Mouse (Mus musculus) megakaryocyte-erythroid progenitor cell, adult 5-6 weeks (primary cell): ENCODE data around the gene Cdc14b. TPM values are rescaled to one million over a fixed set of nuclear protein-coding genes. Genes with fewer than 3 reads are reported as not detected.

Experiments used
- ATAC-seq: replicated peaks from 2 replicates; pipeline ENCODE4 v1.8.0; 2016; ENCODE audit warnings: mild to moderate bottlenecking, inconsistent platforms; ENCODE audit not compliant: severe bottlenecking, poor library complexity, low FRiP score, low TSS enrichment
- total RNA-seq, 2 experiments: library from RNA; stranded (forward) in 1 of 2; stranded (reverse) in 1 of 2; fragments of 200-1000, 215-1000 nt in 1 of 2; fragments of >200 nt in 1 of 2; fragmentation: Nextera tagmentation in 1 of 2; gene quantifications; 2 replicates each; pipeline ENCODE4 v1.2.3; 2014 to 2017

The Cdc14b gene
- total RNA-seq, 2 experiments from 2014 or later = 1.9 to 4.8 TPM

DNA sequence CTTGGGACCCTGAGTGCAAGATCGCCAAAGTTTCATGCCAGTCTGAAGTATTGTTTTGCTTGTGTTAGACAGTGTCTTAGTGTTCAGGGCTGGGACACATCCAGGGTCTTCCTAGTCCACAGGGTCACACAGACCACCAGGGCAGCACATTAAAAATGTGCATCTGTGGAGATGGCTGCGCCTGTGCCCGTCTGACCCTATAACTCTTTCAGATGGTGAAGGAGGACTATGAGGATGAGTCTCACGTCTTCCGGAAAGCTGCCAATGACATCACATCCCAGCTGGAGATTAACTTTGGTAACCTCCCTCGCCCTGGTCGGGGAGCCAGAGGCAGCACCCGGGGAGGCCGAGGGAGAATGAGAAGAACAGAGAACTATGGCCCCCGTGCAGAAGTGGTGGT, 90.7 kb downstream of the Cdc14b start:
- no peak for ATAC-seq

DNA sequence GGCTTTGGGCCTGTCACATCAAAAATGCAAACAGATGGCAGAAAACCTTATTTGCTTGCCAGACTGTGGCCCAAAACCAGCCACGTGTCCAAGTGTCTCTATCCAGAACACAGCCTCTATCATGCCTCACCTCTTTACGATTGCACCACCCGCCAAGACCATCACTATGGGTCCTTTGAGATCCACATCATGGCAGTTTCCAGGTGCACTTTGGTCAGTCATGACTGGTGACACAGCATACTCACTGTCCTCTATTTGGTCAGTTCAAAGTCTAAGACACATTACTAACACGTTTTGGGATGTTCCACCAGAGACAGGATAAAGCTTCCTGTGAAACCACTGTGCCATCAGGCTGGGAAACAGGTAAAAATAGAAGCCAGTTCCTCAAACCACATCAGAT, 91.5 kb downstream of the Cdc14b start:
- no peak for ATAC-seq

DNA sequence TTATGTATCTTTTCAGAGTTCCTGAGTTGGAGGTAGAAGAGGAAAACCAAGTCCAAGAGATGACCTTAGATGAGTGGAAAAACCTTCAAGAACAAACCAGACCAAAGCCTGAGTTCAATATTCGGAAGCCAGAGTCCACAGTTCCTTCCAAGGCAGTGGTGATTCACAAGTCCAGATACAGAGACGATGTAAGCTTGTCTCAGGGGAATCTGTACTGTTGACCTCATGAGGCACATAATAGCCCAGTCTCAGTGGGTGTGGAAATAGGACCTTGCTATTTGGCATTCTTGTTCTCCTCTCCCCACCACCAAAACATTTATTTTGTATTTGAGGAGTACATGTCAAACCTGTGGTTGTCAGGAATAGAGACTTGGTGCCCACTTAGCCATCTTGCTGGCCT, 93.0 kb downstream of the Cdc14b start:
- no peak for ATAC-seq

DNA sequence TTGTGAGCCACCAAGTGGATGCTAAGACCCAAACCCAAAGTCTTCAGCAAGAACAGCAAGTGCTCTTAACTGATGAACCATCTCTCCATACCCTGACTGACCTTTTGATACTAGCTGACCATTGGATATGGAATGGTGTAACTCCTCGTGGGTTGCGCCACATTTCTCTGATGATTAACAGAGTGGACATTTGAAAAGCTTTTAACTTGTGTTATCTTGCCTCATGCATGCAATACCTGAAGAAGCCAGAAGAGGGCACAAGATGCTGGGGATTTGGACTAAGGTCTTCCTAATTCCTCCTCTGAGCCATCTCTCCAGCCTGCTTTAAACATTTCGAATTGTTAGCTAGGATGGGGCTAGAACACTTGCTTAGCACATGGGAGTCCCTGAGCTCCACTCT, 94.2 kb downstream of the Cdc14b start:
- ATAC-seq = peak; percentile 67

DNA sequence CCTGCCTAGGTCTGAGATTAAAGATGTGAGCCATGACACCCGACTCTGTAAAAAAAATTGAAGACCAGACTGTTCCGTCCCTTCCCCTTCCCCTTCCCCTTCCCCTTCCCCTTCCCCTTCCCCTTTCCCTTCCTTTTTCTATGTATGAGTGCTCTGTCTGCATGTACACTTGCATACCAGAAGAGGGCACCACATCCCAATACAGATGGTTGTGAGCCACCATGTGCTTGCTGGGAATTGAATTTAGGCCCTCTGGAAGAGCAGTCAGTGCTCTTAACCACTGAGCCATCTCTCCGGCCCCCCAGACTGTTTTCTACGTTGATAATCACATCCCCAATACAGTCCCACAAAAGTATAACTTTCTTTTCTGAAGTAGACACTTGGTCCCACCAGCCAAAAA, 94.8 kb downstream of the Cdc14b start:
- ATAC-seq = no peak

DNA sequence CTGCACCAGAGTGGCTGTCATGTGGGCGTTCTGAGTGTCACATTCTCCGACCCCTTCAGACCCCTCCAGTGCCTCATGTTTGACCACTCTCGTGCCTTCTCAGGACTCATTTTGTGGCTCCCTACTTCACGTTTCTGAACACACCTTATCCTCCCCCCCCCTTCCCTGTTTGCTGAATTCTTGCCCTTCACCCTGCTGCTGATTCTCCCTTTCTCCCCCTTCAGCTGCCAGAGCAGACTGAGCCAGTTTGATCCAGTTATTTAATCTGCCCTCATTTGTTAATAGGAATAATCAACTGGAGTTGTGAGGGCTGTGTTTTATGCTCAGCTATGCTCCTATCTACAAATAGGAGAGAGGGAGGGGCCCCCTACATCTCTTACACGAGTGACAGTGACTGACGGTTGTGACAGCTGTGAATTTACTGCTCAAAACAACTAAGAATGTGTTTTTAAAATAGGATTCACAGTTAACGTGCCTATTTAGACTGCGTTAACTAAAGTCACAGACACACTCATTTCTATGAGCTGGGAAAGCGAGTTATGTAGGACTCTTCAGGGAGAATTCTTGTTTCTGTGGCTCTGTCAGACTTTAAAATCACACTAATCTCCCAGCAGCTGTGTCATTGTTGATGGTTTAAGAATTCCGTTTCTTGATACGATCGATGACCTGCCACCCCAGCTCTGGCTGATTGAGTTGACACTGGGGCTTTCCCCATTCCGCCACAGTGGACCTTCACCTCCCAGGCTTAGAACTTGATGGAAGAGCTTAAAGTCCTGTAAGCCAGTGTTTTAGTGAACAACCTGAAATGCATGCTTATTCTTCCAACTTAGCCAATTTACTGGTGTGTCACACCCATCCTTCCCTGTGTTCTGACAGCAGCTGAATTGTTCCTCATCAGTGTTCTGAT, 96.1 kb downstream of the Cdc14b start:
- no peak for ATAC-seq

DNA sequence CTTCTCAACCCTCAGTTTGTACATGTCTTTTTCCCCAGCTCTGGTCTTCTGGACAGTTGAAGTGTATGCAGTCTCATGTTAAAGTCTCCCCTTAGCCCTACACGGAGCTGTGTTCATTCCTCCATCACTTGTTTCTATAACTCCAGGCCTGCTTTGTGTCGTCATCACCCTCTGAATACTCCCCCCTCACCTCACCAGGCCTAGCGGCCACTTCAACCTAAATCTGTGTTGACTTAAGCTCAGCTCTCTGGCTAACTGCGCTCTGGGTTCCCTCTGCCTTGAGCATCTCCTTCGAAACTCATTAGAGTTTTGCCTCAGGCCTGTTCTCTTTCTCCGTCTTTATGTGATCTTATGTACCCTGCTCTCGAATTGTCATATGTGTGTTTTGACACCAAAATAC, 97.1 kb downstream of the Cdc14b start:
- ATAC-seq = no peak

DNA sequence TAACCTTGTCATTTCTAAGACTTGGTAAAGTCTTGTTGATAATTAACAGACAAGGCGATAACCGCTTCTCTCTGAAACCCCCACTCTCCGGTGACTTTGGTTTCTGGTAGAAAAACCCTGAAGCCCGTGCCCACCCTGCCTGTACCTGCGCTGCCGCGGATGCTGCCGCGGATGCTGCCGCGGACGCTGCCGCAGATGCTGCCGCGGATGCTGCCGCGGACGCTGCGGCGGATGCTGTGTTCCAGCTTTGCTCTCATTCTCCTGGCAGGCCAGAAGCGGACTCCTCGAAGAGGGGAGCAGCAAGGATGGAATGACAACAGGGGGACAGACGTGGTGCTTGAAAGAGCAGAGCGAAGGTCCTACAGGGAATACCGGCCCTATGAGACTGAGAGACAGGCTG, 105.3 kb downstream of the Cdc14b start:
- ATAC-seq = no peak

DNA sequence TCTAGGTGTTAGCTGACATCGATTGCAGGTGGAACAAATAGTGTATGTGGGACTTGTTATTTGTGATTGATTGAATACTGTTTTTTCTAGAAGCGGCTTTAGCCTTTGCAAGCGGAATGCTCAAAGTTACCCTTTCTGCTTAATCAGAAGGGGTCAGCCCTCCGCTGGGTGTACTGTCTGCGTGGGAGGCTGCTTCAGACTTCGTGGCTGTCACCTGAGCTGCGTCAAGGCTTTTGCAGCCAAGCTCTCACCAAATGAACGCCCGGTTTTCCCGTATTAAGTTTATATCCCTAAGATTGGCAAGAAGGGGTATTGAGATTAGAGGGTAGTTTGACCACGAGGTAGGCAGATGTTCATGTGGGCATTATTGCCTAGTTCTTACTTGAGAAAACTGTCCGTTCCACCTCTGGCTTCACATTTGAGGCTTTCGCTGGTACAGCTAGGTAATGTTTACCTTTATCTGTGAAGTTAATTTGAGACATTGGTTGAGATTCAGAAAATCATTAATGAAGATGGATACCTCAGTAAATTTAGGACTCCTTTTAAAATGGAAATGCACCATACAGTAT, 111.9 kb downstream of the Cdc14b start:
- ATAC-seq = no peak

DNA sequence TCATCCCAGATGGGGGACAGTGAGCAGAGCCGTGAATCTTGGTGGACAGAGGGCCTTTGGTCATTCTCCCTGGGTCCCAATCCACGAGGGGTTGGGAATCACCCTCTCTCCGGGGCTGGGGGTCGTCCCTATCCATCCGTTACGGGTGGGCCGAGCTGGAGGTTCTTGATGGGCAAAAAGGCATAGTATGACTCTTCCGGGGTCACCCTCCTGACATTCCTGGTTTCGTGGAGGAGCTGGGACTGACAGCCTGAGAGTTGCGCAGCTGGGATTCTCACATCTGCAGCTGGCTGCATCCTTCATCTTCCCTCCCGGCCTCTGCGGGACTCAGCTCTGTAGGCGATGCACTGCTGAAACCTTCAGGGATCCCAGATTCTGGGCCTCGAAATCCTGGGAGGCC, 112.5 kb downstream of the Cdc14b start:
- no peak for ATAC-seq

DNA sequence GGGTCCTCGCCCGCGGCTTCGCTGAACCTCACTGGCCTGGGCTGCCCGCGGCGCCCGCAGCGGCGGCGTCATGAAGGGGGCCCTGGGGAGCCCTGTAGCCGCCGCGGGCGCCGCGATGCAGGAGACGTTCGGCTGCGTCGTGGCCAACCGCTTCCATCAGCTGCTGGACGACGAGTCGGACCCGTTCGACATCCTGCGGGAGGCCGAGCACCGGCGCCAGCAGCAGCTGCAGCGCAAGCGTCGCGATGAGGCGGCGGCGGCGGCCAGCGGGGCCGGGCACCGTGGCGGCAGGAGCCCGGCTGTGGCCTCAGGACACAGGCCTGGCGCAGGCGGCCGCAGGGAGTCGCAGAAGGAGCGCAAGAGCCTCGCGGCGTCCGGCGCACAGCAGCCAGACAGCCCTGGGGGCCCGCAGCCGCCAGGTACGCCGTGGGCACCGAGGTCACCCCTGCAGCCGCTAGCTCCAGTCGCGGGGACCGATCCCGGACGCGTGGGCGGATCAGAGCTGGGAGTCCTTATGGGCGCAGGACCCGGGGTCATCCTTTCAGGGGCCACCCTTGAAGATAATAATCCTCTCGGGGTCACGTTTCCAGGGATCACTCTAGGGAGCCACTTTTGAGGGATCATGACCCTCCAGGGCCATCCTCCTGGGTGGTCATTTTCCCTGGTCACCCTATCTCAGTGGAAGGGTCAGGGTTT, 113.0 kb downstream of the Cdc14b start:
- ATAC-seq = peak; percentile 20; the same call in 1 of the 2 replicates

DNA sequence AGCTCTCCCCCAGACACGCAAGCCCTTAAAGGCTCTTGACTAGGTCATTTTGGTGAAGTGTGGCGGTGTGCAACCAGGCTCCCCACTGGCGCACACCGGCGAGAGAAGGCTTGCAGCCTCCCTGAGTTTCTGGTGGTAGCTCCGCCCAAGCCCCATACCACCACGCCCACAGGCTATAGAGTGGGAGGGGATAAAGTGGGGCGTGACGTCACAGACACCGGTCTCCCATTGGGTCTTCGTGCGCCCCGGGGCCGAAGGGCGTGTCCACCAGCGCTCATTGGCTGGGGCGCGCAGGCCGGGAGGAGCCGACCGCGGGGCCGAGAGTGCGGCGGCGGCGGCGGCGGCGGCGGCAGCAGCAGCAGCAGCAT, 113.6 kb downstream of the Cdc14b start, which contains the start of gene Habp4:
Gene Habp4 (plus strand): TSS at position 277 of the 368 bp plus-strand sequence.
- ATAC-seq = peak; percentile 100

DNA sequence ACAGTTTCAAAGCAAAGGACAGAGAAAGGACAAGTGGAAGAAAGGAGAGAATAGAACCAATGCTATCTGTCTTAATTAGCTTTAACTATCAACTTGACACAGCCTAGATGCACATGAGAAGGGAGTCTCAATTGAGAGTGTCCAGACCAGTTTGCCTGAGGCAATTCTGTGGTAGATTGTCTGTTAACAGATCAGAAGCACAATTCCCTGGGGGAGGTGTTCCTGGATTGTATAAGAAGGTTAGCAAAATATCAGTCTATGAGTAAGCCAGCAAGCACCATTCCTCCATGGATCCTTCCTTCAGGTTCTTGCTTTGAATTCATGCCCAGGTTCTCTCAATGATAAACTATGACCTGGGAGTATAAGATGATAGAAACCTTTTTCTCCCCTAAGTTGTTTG, 118.1 kb downstream of the Cdc14b start:
- ATAC-seq = no peak

DNA sequence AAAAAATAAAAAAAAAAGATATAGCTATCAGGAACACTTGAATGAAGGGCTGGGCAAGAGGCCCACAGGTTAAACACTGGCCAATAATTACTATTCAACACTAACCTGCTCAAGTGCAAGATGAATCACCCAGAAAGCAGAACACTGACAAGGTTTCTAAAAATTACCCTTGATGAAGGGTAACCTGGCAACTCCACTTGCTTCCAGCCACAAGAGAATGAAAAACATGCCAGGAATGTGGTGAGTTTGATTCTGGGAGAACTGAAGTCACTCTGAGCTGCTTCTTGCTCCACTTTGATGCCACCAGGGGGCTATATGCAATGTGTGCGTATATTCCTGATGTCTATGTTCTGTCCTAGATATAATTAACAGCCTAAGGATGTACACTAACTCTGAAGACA, 119.9 kb downstream of the Cdc14b start:
- ATAC-seq = no peak

DNA sequence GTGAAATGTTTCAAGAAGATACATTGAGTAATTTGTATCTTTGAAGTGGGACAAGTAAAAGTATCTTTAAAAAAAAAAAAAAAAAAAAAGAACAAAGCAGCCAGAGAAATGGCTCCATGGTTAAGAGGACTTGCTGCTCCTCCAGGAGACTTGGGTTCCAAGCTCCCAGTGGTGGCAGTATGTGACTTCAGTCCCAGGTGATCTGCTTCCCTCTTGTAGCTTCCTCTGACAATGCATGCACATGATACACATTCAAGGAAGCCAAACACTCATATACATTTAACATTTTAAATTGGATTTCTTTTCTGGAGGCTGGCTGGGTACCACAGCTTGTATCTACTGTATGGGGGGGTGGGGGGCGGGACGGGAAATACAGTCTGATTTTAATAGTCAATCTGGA, 120.4 kb downstream of the Cdc14b start:
- no peak for ATAC-seq

DNA sequence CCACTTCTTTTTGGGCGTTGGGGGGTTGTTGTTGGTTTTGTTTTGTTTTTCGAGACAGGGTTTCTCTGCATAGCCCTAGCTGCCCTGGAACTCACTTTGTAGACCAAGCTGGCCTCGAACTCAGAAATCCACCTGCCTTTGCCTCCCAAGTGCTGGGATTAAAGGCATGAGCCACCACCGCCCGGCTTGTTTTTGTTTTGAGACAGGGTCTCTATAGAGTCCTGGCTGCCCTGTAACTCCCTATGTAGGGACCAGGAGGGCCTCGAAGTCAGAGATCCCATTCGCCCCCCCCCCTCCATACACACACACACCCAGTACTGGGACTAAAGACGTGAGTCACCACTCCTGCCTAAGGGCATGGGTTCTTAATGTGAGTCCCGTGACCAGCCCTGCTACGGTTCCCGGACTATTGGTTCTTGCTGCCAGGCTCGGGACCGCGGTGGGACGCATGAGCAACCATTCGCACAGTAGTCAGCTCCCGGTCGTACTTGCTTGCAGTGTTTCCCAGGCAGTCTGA, 121.3 kb downstream of the Cdc14b start:
- no peak for ATAC-seq

DNA sequence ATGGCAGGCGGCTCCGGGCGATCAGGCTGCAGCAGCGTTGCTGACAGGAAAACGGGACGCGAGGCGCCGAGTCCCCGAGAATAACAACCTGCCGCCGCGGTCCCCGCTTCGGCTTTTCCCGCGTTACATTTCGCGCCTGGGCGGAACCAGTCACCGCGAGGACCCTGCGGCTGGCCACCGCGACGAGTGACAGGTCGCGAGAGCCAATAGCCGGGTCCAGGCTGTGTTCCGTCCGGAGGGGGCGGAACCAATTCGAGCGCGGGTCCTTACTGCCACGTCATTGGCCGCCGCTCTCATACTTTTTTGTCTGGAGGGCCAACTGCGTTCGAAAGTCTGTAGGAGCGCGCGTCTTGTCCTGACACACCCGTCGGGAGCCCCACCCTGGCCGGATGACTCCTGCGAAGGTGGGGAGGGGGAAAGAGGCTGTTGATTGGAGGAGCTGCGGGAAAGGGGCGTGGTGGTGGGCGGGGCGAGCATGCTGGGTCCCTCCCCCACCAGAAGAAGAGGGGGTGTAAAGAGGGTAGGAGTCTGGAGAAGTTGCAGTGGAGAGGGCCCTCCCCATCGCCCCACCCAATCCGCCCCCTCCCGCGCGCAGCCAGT, 121.9 kb downstream of the Cdc14b start, which contains the start of gene Zfp367:
Gene Zfp367 (minus strand): TSS at position 120 of the 600 bp plus-strand sequence.
- ATAC-seq = peak; percentile 92

DNA sequence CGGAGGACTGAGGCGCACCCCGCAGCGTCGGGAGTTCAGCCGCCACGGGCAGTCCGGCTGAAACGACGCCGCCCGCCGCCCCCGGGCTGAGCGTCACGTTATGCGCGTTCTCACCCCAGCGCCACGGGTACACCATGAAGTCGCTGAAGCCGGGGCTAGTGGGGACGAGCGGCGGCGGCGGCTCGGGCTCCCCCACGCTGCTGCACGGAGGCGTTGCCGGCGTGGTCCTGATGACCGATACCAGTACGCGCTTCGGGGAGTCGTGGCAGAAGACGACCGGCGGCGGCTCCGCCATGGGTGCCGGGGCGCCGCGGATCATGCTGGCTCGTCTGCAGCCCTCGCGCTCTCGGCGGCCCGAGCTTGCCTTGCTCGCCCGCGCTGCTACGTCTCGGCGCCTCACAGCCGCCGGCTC, 122.4 kb downstream of the Cdc14b start:
- no peak for ATAC-seq

DNA sequence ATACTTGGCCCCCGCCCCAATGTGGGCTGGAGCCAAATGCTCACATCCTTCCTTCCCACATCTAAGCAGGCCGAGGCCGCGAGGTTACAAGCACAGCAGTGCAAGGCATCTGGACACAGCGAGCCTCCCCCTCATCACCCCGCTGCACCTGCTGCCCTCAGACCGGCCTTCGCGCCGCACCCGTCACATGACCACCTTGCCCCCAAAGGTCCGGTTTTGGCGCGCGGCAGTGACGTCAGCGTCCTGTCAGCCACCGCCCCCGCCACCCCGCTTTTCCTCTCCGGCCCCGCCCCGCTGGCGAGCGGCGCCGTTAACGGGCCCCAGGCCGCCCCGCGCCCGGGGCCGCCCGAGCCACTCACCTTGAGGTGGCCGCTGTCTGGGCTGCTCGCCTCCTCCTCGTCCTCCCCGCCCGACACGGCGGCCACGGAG, 122.8 kb downstream of the Cdc14b start:
- ATAC-seq = peak; percentile 35

DNA sequence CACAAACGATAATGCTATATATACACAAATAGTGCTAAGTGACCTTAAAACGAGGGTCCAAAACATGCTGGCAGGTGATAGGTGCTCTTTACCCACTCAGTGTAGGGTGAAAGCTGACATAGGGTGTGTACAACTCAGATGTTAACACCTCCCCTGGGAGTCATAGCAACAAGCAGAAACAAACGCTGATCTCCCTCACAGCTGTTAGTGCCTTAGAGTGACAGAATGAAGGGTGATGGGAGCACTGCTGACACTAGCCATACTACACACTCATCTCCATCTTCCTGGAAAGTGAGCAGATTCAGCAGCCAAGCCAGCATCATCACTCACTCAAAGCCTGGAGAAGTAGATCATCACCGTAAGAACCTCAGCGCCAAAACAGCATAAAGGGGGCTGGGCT, 125.0 kb downstream of the Cdc14b start:
- no peak for ATAC-seq
